Mouse (Mus musculus): ENCODE measurements around the gene Thumpd1. TPM values are rescaled to one million over a fixed set of nuclear protein-coding genes. Genes with fewer than 3 reads are reported as not detected.
"Not testable (repeated sequence)": the region's sequence is repeated elsewhere in the genome, so short reads cannot be mapped to it uniquely, and the experiment has no call there.

The Thumpd1 gene
- polyA plus RNA-seq (2015; fragmentation: Nextera tagmentation; extraction: Ambion mirVana): 70.1 and 72.0 TPM in 2 replicates

DNA sequence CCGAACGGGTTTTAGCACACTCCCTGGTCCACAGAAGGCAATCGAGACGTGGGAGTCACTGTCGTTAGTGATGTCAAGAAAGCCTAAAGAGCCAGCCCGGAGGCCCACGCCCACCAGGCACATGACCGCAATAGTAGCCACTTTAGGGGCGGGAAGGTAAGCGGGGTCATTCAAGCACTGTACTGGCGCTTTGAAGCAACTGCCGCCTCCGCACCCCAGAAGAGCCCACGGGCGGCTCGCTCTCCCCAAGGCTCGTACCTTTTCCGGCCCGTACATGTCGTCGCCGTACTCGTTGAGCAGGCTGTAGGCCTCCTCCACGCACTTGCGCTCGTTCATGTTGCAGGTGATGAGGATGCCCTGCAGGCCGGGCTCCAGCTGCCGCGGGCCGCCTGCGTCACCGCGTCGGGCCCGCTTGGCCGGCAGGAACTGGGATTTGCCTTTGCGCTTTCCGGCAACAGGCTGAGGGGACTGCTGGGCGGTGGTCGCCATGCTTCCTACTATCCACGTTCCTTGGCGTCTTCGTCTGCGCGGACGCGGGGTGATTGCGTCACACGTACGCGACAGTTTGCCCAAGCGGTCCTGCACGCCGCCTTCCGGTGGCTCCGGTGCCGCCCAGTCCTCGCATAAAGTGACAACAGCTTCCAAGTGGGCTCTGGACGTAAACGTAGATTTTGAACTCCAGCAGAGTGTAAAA is at the start of gene Thumpd1:
Thumpd1 (minus strand) TSS at position 546 of the 694 bp plus-strand sequence.
- Histone ChIP-seq H3K36me3 (peaks cover 33% of the 10 kb centered on the region), H3K9me3 (no peaks in the 10 kb centered on the region), H3K27ac (peak within 1 kb of the TSS; percentile 48; the same call in 1 of the 2 replicates), H3K4me2 (peak within 1 kb of the TSS; percentile 77), H3K4me3 (peak within 1 kb of the TSS; percentile 98), H3K27me3 (no peaks in the 10 kb centered on the region), H3K4me1 (peaks cover 5% of the 10 kb centered on the region), H3K9ac (peak within 1 kb of the TSS; percentile 80)
- ATAC-seq (ENCODE audit: borderline replicate concordance, extremely low read depth, low FRiP score, low TSS enrichment): peak; percentile 93
- WGBS: under 1% methylated on average over 60 of the region's 60 CpGs

DNA sequence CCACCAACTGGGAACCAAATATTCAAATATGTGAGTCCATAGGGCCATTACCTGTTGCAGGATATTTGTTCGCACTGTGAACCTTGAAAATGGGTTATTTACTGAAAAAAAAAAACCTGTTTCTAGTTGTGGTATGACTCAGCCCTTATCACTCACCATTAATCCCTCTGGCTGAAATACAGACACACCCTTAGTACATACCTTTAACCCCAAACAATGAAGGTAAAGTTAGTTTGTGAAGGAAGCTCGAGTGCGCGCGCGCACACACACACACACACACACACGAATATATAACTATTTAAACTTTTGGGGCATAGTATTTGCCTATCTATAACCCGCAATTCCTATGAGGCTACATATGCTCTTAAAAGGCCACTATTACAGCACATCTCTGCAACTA is 49.3 kb upstream of the Thumpd1 start:
- 90% methylated on average over 8 of the region's 8 CpGs for WGBS
- Histone ChIP-seq H3K4me3 (no peak overlapping the region), H3K9me3 (no peaks in the 10 kb centered on the region), H3K27ac (no peak overlapping the region), H3K9ac (no peak overlapping the region), H3K27me3 (no peaks in the 10 kb centered on the region), H3K4me2 (no peak overlapping the region), H3K36me3 (no peaks in the 10 kb centered on the region), H3K4me1 (no peaks in the 10 kb centered on the region)
- ATAC-seq (ENCODE audit: borderline replicate concordance, extremely low read depth, low FRiP score, low TSS enrichment): no peak

GRCm38 (mm10) chr7:119766996-119767395 is 46.4 kb upstream of the Thumpd1 start:
- no peak overlapping the region for H3K9ac ChIP-seq
- no peaks in the 10 kb centered on the region for H3K4me1 ChIP-seq
- no peak for ATAC-seq (ENCODE audit: borderline replicate concordance, extremely low read depth, low FRiP score, low TSS enrichment)
- H3K9me3 ChIP-seq: no peaks in the 10 kb centered on the region
- H3K27me3 ChIP-seq: no peaks in the 10 kb centered on the region
- no peak overlapping the region for H3K4me2 ChIP-seq
- H3K4me3 ChIP-seq: no peak overlapping the region
- H3K36me3 ChIP-seq: no peaks in the 10 kb centered on the region
- 70% methylated on average over 6 of the region's 6 CpGs for WGBS
- no peak overlapping the region for H3K27ac ChIP-seq

DNA sequence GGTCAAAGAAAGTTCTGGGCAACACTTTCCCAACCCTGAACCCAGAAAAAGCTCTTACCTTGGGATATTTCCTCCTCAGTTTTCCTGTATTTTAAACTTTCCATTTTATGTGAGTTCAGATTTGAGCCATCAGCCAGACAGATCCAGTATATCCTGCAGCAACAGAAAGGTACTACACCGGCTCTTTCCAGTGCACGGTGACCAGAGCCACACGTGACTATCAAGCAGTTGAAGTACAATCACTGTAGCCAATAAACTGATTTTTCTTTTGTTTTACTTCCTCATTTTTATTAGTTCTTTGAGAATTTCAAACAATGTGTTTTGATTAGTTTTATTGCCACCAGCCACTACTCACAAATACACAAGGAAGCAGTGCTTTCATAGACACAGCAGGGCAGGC is 43.8 kb upstream of the Thumpd1 start:
- Histone ChIP-seq H3K4me3 (no peak overlapping the region), H3K4me1 (no peaks in the 10 kb centered on the region), H3K9ac (no peak overlapping the region), H3K4me2 (no peak overlapping the region), H3K36me3 (no peaks in the 10 kb centered on the region), H3K9me3 (no peaks in the 10 kb centered on the region), H3K27ac (no peak overlapping the region), H3K27me3 (no peaks in the 10 kb centered on the region)
- 90% methylated on average over 3 of the region's 3 CpGs for WGBS
- no peak for ATAC-seq (ENCODE audit: borderline replicate concordance, extremely low read depth, low FRiP score, low TSS enrichment)

- H3K9me3 ChIP-seq: no peaks in the 10 kb centered on the region
- H3K4me1 ChIP-seq: no peaks in the 10 kb centered on the region
Measured at GRCm38 (mm10) chr7:119762166-119762697, 41.6 kb upstream of the Thumpd1 start.

GRCm38 (mm10) chr7:119760527-119760951 is 39.9 kb upstream of the Thumpd1 start, which contains the start of gene Acsm3:
Acsm3 (plus strand) TSS chr7:119760923.
- no peak within 1 kb of the TSS for H3K27ac ChIP-seq
- H3K4me2 ChIP-seq: no peak within 1 kb of the TSS
- H3K9ac ChIP-seq: no peak within 1 kb of the TSS
- H3K27me3 ChIP-seq: no peaks in the 10 kb centered on the region
- 30% methylated on average over 11 of the region's 11 CpGs for WGBS
- no peaks in the 10 kb centered on the region for H3K36me3 ChIP-seq
- H3K4me3 ChIP-seq: no peak within 1 kb of the TSS
- no peaks in the 10 kb centered on the region for H3K4me1 ChIP-seq
- no peaks in the 10 kb centered on the region for H3K9me3 ChIP-seq
- no peak; the same call in 1 of the 2 replicates for ATAC-seq (ENCODE audit: borderline replicate concordance, extremely low read depth, low FRiP score, low TSS enrichment)

More at GRCm38 (mm10) chr7:119762166-119762697, 41.6 kb upstream of the Thumpd1 start:
- ATAC-seq (ENCODE audit: borderline replicate concordance, extremely low read depth, low FRiP score, low TSS enrichment): no peak
- H3K27ac ChIP-seq: no peak overlapping the region
- H3K4me2 ChIP-seq: no peak overlapping the region
- no peaks in the 10 kb centered on the region for H3K36me3 ChIP-seq
- no peak overlapping the region for H3K9ac ChIP-seq
- no peaks in the 10 kb centered on the region for H3K27me3 ChIP-seq
- H3K4me3 ChIP-seq: no peak overlapping the region
- WGBS: 30% methylated on average over 4 of the region's 4 CpGs

- 88% methylated on average over 1 of the region's 1 CpGs for WGBS
- H3K9me3 ChIP-seq: no peaks in the 10 kb centered on the region
- no peaks in the 10 kb centered on the region for H3K27me3 ChIP-seq
- H3K36me3 ChIP-seq: no peaks in the 10 kb centered on the region
- no peak overlapping the region for H3K27ac ChIP-seq
- no peak overlapping the region for H3K4me2 ChIP-seq
- H3K4me3 ChIP-seq: no peak overlapping the region
- ATAC-seq (ENCODE audit: borderline replicate concordance, extremely low read depth, low FRiP score, low TSS enrichment): no peak
- H3K4me1 ChIP-seq: no peaks in the 10 kb centered on the region
- no peak overlapping the region for H3K9ac ChIP-seq
Measured at GRCm38 (mm10) chr7:119753696-119754095, 33.1 kb upstream of the Thumpd1 start.

GRCm38 (mm10) chr7:119749942-119750341 is 29.3 kb upstream of the Thumpd1 start:
- no peaks in the 10 kb centered on the region for H3K9me3 ChIP-seq
- no peaks in the 10 kb centered on the region for H3K36me3 ChIP-seq
- no peak overlapping the region for H3K4me3 ChIP-seq
- H3K27ac ChIP-seq: no peak overlapping the region
- no peak overlapping the region for H3K9ac ChIP-seq
- H3K4me1 ChIP-seq: no peaks in the 10 kb centered on the region
- H3K27me3 ChIP-seq: no peaks in the 10 kb centered on the region
- 43% methylated on average over 2 of the region's 2 CpGs for WGBS
- no peak overlapping the region for H3K4me2 ChIP-seq
- no peak for ATAC-seq (ENCODE audit: borderline replicate concordance, extremely low read depth, low FRiP score, low TSS enrichment)

DNA sequence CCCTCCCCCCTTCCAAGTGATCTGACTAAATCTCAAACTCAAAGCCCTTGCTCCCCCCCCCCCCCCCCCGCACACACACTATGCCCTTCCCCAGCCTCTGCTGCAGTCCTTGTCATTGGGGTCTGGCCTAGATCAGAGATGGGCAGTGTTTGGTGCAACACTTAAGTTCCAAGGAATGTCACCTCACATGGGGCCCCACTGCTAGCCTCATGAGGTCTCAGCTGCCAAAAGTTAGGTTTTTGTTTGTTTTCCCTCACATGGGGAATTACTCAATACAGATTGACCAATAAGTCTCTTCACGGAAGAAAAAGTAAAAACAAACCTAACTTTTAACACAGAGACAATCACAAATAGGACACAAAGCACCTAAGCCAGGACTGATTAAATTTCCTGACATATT is 28.2 kb upstream of the Thumpd1 start:
- H3K9me3 ChIP-seq: no peaks in the 10 kb centered on the region
- no peak overlapping the region for H3K4me2 ChIP-seq
- peaks cover 5% of the 10 kb centered on the region; the same call in 1 of the 2 replicates for H3K4me1 ChIP-seq
- whole genome bisulfite sequencing: 54% methylated on average over 1 of the region's 2 CpGs
- ATAC-seq (ENCODE audit: borderline replicate concordance, extremely low read depth, low FRiP score, low TSS enrichment): no peak
- H3K4me3 ChIP-seq: no peak overlapping the region
- no peaks in the 10 kb centered on the region for H3K27me3 ChIP-seq
- H3K27ac ChIP-seq: no peak overlapping the region
- H3K9ac ChIP-seq: no peak overlapping the region
- H3K36me3 ChIP-seq: no peaks in the 10 kb centered on the region

DNA sequence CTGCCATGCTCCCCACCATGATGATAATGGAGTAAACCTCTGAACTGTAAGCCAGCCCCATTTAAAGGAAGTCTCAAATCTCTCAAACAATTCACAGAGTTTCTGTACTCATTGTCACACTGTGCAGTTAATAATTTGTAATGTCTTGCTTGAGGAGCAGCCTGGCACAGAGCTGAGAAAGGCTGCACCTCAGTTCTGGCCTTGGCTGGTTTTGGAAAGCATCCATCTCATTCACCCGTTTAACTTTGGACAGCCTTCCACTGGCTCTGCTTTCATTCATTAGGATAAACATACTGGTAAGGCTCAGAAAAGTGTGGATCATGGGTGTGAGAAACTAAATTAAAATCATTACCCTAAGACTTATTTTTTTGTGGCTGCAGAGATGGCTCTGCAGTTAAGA is 25.3 kb upstream of the Thumpd1 start:
- Histone ChIP-seq H3K4me1 (peaks cover 5% of the 10 kb centered on the region; the same call in 1 of the 2 replicates), H3K4me2 (no peak overlapping the region), H3K27ac (no peak overlapping the region), H3K27me3 (no peaks in the 10 kb centered on the region), H3K9ac (no peak overlapping the region), H3K4me3 (no peak overlapping the region), H3K36me3 (no peaks in the 10 kb centered on the region), H3K9me3 (no peaks in the 10 kb centered on the region)
- ATAC-seq (ENCODE audit: borderline replicate concordance, extremely low read depth, low FRiP score, low TSS enrichment): no peak
- 49% methylated on average over 1 of the region's 1 CpGs for WGBS

GRCm38 (mm10) chr7:119744321-119744720 is 23.7 kb upstream of the Thumpd1 start:
- no peak for ATAC-seq (ENCODE audit: borderline replicate concordance, extremely low read depth, low FRiP score, low TSS enrichment)
- Histone ChIP-seq H3K9me3 (no peaks in the 10 kb centered on the region), H3K36me3 (no peaks in the 10 kb centered on the region), H3K9ac (no peak overlapping the region), H3K4me2 (peak overlapping the region; percentile 43), H3K4me1 (peaks cover 5% of the 10 kb centered on the region; the same call in 1 of the 2 replicates), H3K27me3 (no peaks in the 10 kb centered on the region), H3K4me3 (peak overlapping the region; percentile 17; the same call in 1 of the 2 replicates), H3K27ac (no peak overlapping the region)
- WGBS: 6% methylated on average over 34 of the region's 34 CpGs

DNA sequence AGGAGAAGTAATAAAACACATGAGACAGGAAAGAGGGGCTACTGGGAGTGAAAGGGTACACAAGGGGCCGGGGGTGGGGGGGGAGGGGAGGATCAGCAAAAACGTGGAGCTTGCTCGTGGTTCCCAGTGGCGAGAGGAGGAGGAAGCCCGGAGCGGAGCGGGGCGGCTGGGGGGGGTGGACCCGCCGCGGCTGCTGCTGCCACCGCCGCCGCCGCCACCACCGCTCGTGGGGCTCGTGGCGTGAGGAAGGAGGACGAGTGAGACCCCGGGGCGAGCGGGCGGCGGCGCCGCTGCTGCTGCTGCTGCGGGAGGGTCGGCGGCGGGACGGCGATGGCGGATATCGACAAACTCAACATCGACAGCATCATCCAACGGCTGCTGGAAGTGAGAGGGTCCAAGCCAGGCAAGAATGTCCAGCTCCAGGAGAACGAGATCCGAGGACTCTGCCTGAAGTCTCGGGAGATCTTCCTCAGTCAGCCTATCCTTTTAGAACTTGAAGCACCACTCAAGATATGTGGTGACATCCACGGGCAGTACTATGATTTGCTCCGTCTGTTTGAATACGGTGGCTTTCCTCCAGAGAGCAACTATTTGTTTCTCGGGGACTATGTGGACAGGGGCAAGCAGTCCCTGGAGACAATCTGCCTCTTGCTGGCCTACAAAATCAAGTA is 19.3 kb upstream of the Thumpd1 start:
- not testable (repeated sequence) for H3K36me3 ChIP-seq, H3K9ac ChIP-seq, H3K4me1 ChIP-seq, H3K27ac ChIP-seq, H3K9me3 ChIP-seq, H3K27me3 ChIP-seq
- WGBS: 4% methylated on average over 16 of the region's 44 CpGs
- peak overlapping the region; percentile 54 for H3K4me2 ChIP-seq
- peak; percentile 59 for ATAC-seq (ENCODE audit: borderline replicate concordance, extremely low read depth, low FRiP score, low TSS enrichment)
- peak overlapping the region; percentile 36 for H3K4me3 ChIP-seq

Measured in lung, embryonic 15.5 days (tissue).